Mouse (Mus musculus) bone marrow macrophage, adult 2 months (primary cell): ENCODE results near the gene Dok1. TPM values are rescaled to one million over a fixed set of nuclear protein-coding genes. Genes with fewer than 3 reads are reported as not detected.

Experiments used
- H3K27ac ChIP-seq: 2 replicates; pipeline ENCODE4 v1.5.1; 2012; ENCODE audit warnings: low read depth, low read length; ENCODE audit not compliant: insufficient read depth
- H3K4me1 ChIP-seq: 2 replicates; pipeline ENCODE4 v1.6.1; 2012; ENCODE audit warnings: low read length; ENCODE audit not compliant: control insufficient read depth, insufficient read depth
- H3K4me3 ChIP-seq: 2 replicates; pipeline ENCODE4 v1.5.1; 2012; ENCODE audit warnings: mild to moderate bottlenecking, low read length, moderate library complexity; ENCODE audit not compliant: insufficient read depth
- CTCF ChIP-seq: IDR thresholded peaks from 2 replicates; pipeline ENCODE4 v1.5.1; 2012; ENCODE audit warnings: low read depth, mild to moderate bottlenecking, low read length, moderate library complexity
- POLR2A ChIP-seq: IDR thresholded peaks from 2 replicates; pipeline ENCODE4 v1.6.1; 2012; ENCODE audit warnings: mild to moderate bottlenecking, low read depth, low read length, borderline replicate concordance
- polyA plus RNA-seq: library from polyadenylated mRNA; stranded (reverse); fragments of >200 nt; gene quantifications from 2 replicates; pipeline ENCODE4 v1.2.4, GENCODE M21; 2012; ENCODE audit not compliant: missing spikeins, insufficient read depth, insufficient read length

Dok1 gene
- polyA plus RNA-seq, 1 experiment, result 69.9 TPM

DNA sequence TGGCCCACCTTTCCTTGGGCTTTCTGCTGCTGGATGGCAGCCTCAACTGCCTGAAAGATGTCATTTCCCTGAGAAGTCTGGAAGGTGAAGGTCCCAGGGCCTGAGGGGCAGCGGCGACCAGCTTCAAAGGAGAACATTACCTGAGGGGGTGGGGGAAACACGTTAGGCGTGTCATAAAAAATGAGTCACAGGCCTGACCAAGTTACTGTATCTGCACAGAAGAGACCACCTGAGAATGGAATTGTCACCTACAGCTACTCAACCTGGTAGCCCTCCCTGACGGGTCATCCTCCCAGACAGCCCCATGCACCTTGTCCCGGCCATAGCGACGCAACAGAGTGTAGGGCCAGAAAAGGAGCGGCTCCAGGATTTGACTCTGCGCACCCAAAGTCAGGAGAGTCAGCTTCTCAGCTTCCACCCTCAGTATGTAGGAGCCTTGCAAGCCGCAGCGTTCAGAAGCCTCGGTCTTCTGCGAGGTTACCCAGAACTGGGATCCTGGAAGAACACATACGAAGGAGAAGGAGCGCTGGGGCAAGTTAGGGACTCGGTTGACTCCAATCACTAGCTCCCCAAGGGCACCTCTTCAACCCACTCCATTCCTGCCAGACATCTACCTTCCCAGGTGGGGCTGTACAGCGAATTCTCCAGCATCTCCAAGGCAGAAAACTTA lies 1.2 kb downstream of the Dok1 start:
- H3K4me1 ChIP-seq, result peaks cover 12% of the 10 kb centered on the region
- no peak overlapping the region for H3K27ac ChIP-seq
- H3K4me3 ChIP-seq, result peak overlapping the region; percentile 78
- no peak for TF ChIP-seq POLR2A
- TF ChIP-seq CTCF, result no peak; the same call in 1 of the 2 replicates

DNA sequence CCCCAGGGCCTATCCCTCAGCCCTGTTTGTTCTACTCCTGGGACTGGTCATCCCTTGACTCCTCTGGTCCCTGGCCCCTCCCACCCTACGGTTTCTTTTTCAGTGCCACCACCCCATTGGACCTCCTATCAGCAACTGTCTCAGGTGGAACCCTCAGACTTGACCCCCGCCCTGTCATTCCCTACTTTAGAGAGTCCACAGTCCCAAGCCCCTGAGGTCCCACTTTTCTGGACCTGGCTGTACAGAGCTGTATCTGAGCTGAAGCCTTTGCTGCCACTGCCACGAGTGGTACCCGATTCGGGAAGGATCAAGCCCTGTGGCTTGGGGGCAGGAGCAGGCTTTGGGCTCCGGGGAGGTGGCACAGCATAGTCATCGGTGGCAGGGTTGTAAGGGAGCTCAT lies 2.2 kb downstream of the Dok1 start:
- H3K27ac ChIP-seq, result no peak overlapping the region
- TF ChIP-seq CTCF, result no peak
- no peak overlapping the region for H3K4me3 ChIP-seq
- H3K4me1 ChIP-seq, result peaks cover 12% of the 10 kb centered on the region

DNA sequence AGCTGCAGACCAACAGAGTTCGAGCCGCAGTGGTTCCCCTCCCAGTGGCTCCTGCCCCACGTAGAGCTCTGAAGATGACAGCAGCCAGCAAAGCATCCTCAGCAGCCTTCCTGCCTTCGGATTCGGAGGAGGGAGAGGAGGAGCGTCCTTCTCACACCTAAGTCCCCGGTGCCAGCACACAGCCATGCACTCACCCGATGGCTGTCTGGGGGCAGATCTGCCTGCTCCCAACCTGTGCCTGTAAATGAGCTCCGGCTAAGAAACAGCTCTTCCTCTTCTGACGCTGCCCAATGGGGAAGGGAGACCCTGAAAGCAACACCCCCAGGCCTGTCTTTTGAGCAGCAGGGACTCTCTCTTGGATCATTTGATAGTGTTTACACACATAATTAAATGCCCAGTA lies 3.5 kb downstream of the Dok1 start:
- H3K4me1 ChIP-seq, result peaks cover 17% of the 10 kb centered on the region
- TF ChIP-seq POLR2A (no peak), CTCF (no peak)
- no peak overlapping the region for H3K4me3 ChIP-seq
- no peak overlapping the region for H3K27ac ChIP-seq

DNA sequence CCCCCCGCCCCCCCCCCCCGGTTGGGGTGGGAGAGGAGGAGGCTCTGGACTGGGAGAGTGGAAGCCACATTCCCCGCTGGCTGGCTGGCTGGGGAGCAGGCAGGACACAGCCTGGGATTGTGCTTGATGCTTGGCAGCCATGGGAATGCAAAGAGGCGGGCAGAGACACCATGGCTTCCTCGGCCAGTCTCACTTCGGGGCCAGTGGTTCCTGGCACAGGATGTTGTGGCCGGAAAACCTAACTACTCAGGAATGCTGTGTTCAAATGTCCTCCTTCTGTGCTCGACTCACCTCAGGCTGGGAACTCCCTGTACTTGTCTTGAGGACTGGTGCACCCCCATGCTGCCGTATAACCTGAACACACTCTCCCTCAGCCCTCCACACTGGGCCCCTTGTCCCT lies 5.6 kb downstream of the Dok1 start:
- TF ChIP-seq POLR2A (no peak), CTCF (no peak)
- Histone ChIP-seq H3K27ac (no peak overlapping the region), H3K4me1 (peaks cover 22% of the 10 kb centered on the region), H3K4me3 (no peak overlapping the region)

DNA sequence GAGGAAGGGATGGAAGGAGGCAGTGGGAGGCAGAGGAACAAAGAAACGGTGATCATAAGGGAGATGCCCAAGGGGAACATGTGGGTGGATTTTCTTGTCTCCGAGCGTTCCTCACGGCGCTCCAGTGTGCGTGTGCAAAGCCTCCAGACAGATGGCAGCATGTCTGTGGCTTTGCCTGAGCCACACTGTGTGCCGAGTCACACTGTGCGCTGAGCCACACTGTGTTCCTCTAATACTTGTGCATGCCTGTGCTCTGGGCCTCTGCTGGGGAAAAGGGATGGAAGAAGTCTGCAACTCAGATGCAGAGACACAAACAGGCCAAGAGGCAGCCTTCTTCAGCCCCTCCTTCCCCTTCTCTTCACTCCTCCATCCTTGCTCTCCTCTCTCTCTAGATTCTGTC lies 6.0 kb downstream of the Dok1 start:
- H3K27ac ChIP-seq, result no peak overlapping the region
- no peak for TF ChIP-seq POLR2A
- no peak for TF ChIP-seq CTCF
- no peak overlapping the region for H3K4me3 ChIP-seq
- peaks cover 22% of the 10 kb centered on the region for H3K4me1 ChIP-seq

DNA sequence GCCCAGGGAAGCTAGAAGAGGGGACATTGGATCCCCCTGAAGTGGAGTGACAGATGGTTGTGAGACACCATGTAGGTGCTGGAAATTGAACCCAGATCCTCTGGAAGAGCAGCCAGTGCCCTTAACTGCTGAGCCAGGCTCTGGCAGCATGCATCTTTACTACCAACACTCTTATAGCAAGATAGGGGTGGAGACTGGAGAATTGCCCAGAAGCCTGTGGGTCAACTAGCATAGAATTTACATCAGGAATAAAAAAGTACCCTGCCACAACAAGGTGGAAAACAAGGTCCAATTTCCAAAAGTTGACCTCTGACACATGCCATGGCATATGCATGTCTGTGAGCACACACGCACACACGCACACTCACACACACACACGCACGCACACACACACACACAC lies 8.1 kb downstream of the Dok1 start:
- no peak for TF ChIP-seq POLR2A
- no peak for TF ChIP-seq CTCF
- no peak overlapping the region for H3K27ac ChIP-seq
- H3K4me3 ChIP-seq, result no peak overlapping the region
- peaks cover 27% of the 10 kb centered on the region for H3K4me1 ChIP-seq

DNA sequence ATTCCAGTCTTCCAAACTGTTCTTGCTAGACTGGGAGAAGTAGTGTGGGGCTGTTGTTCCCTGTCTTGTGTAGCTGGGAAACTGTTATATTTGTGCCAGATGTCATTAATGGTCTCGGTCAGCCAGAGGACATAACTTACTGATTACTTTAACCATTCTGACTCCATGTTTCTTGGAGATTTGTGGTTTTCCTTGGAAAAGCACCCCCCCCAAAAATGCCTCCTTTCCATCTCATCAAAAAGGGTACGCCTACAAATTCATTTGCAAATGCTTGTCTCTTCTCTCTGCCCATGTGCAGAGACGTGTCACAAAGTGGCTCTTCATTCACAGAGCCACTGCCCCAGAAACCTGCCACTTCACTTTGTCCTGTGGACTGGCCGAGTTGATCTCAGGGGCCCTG lies 8.8 kb downstream of the Dok1 start:
- TF ChIP-seq POLR2A (no peak), CTCF (no peak)
- peaks cover 27% of the 10 kb centered on the region for H3K4me1 ChIP-seq
- H3K4me3 ChIP-seq, result no peak overlapping the region
- H3K27ac ChIP-seq, result no peak overlapping the region

DNA sequence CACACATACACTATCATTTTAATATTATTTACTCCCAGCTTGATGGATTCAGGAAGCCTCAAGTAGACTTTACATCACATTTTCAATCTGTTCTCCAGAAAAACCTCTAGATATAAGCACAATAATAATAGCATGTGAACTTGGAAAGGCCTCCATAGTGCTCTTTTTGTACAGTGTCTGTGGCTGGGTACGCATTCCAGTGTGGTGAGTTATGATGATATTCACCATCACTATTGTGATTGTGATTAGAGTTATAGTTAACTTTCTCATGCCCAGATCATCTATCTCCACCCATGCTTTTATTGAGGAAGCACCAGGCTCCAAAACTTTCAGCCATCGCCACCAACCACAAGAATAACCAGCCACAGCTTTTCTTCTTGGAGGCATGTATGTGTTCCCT lies 9.5 kb downstream of the Dok1 start:
- Histone ChIP-seq H3K27ac (no peak overlapping the region), H3K4me3 (no peak overlapping the region), H3K4me1 (peaks cover 27% of the 10 kb centered on the region)
- no peak for TF ChIP-seq POLR2A
- no peak for TF ChIP-seq CTCF

DNA sequence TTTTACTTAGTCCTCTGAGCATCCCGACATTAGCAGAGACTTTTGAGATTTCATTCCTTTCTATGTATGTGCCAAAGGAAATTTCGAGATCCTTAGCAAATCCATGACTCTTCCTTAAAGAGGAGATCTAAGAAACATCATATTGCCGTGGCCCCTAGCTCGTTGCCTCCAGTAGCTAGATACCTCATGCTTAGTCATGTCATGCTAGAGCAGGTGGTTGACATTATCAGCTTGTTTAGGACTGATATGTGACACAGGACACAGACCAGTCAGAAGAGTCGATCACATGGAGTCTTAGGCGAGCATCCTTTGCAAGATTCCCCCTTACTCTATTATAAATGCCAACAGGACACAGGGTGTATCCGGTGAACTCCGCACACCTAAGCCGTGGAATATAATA lies 10.3 kb downstream of the Dok1 start:
- Histone ChIP-seq H3K4me3 (no peak overlapping the region), H3K27ac (no peak overlapping the region), H3K4me1 (peaks cover 27% of the 10 kb centered on the region)
- no peak for TF ChIP-seq CTCF
- no peak for TF ChIP-seq POLR2A

DNA sequence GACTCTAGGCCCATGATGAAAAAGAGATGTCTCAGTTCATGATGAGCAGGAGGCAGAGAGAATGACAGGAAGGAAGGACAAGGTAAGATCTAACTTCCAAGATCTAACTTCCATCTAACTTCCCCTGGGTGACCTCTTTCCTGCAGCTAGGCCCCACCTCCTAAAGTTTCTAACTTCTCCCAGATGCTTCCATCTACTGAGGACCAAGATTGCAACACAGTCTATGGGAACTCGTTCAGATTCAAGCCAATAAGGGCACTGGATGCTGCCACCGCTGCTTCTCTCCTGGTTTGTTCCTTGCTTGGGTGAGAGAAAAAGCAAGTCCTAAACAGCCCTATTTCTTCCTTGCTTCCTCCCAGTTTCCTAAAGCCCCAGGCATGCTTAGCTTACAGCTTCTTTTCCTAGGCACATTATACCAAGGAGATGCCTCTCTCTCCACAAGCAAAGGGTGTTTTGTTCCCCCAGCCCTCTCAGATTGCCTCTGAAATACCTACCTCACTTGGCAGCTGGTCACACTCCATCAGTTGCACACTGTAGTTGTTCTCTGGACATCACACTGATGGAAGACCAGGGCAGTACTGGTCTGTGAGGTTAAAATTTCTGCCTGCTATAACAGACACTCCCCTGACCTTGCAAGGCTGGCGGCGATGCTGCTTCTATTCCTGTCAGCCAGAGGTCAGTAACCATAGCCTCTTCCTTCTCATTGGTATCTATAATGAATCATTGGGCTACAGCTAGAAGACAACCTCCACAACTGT lies 12.3 kb downstream of the Dok1 start:
- H3K4me3 ChIP-seq, result no peak overlapping the region
- no peak overlapping the region for H3K27ac ChIP-seq
- TF ChIP-seq CTCF (no peak), POLR2A (no peak)
- H3K4me1 ChIP-seq, result peaks cover 35% of the 10 kb centered on the region
